Mouse (Mus musculus) brain, embryonic 14.5 days (tissue): ENCODE data around the gene Erc2. TPM values are rescaled to one million over a fixed set of nuclear protein-coding genes. Genes with fewer than 3 reads are reported as not detected.

ENCODE experiments used
- DNase-seq: peaks from one replicate; pipeline ENCODE4 v3.0.0-alpha.2; 2011; ENCODE audit warnings: low read depth
- CTCF ChIP-seq: fragments of 200-500 bp; IDR thresholded peaks from 2 replicates; pipeline ENCODE4 v1.5.1; 2012; ENCODE audit warnings: inconsistent platforms, mild to moderate bottlenecking, moderate library complexity, borderline replicate concordance; ENCODE audit not compliant: insufficient read depth, insufficient read length; ENCODE audit errors: extremely low read depth
- POLR2A ChIP-seq: fragments of 200-500 bp; IDR thresholded peaks from 2 replicates; pipeline ENCODE4 v1.6.1; 2012; ENCODE audit warnings: mild to moderate bottlenecking, inconsistent platforms, borderline replicate concordance; ENCODE audit not compliant: poor library complexity, insufficient read depth, insufficient read length, severe bottlenecking; ENCODE audit errors: extremely low read depth
- polyA plus RNA-seq: library from polyadenylated mRNA; depleted of rRNA; stranded (reverse); fragments of >200 nt; gene quantifications from 2 replicates; pipeline ENCODE4 v1.2.3, GENCODE M21; 2012; rRNA removed

Gene Erc2
- polyA plus RNA-seq, result 37.9 and 59.4 TPM in 2 replicates

GRCm38 (mm10) chr14:27622176-27622922, at the start of gene Erc2:
Gene Erc2, plus strand, starts transcription at chr14:27622428.
- peak; percentile 92 for DNase-seq

GRCm38 (mm10) chr14:27578443-27578842, 43.8 kb upstream of the Erc2 start:
- TF ChIP-seq POLR2A (no peak), CTCF (no peak)
- DNase-seq, result no peak

More at GRCm38 (mm10) chr14:27622176-27622922, at the start of gene Erc2:
- TF ChIP-seq POLR2A (0 out of 2 replicates have a peak, but pooled peaks have one; percentile 24), CTCF (peak; percentile 76)

- TF ChIP-seq CTCF, result peak; percentile 57
- DNase-seq, result peak; percentile 25
These were observed 32.6 kb upstream of the Erc2 start for GRCm38 (mm10) chr14:27589616-27590015.

- TF ChIP-seq POLR2A (no peak), CTCF (no peak)
- DNase-seq, result no peak
These were observed 30.1 kb upstream of the Erc2 start for GRCm38 (mm10) chr14:27592163-27592562.

- peak; percentile 86 for DNase-seq
- no peak for TF ChIP-seq POLR2A
- peak; percentile 71 for TF ChIP-seq CTCF
These were observed 26.0 kb upstream of the Erc2 start for GRCm38 (mm10) chr14:27596265-27596664.

GRCm38 (mm10) chr14:27602136-27602535, 20.1 kb upstream of the Erc2 start:
- DNase-seq, result peak; percentile 20
- TF ChIP-seq POLR2A, result no peak
- TF ChIP-seq CTCF, result no peak

- no peak for TF ChIP-seq CTCF
- TF ChIP-seq POLR2A, result no peak
- no peak for DNase-seq
These were observed 14.8 kb upstream of the Erc2 start for GRCm38 (mm10) chr14:27607419-27607818.

- TF ChIP-seq POLR2A (no peak), CTCF (no peak)
- no peak for DNase-seq
These were observed 8.5 kb upstream of the Erc2 start for GRCm38 (mm10) chr14:27613766-27614165.

GRCm38 (mm10) chr14:27617286-27617685, 4.9 kb upstream of the Erc2 start:
- TF ChIP-seq CTCF (no peak), POLR2A (no peak)
- no peak for DNase-seq

GRCm38 (mm10) chr14:27621576-27621975, 652 bp upstream of the Erc2 start:
- DNase-seq, result no peak
- TF ChIP-seq POLR2A, result no peak
- TF ChIP-seq CTCF, result no peak

GRCm38 (mm10) chr14:27622923-27623219, 643 bp downstream of the Erc2 start:
- no peak for DNase-seq
- TF ChIP-seq POLR2A, result no peak
- no peak for TF ChIP-seq CTCF

- DNase-seq, result peak; percentile 93
- TF ChIP-seq POLR2A (no peak), CTCF (no peak)
These were observed 1.1 kb downstream of the Erc2 start for GRCm38 (mm10) chr14:27623368-27623767.
